Mouse (Mus musculus): Measurements from ENCODE around the gene Ubl3.

DNA sequence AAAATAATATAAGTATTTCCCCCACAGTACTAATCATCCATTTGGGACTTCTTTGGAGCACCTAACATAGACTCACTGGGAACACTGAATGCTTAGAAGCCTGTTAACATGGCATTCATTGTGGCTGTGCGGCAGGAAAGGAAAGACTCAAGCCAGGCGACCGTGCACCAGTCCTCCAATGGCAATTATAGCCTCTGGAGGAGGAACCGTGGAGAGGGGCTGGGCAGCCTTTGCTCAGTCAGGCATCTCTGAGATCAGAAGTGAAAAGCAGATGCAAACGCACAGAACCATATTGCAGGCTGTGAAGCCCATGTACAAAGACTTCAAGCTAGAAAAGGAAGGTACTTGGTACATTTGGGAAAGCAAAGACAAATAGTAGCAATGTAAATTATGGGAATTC is 20.4 kb downstream of the Ubl3 start:
- no peak for TF ChIP-seq MAFK (IDR thresholded peaks at IDR 0.05; ENCODE audit: insufficient read depth, low read depth, low read length)
- no peak for TF ChIP-seq CHD2 (IDR thresholded peaks at IDR 0.05; ENCODE audit: low read depth, low read length)

Data from ES-E14 (cell line).